Mouse (Mus musculus): ENCODE data around the gene Milr1. TPM values are rescaled to one million over a fixed set of nuclear protein-coding genes. Genes with fewer than 3 reads are reported as not detected.

The Milr1 gene
- 0.54 and 1.0 TPM in 2 replicates for polyA plus RNA-seq (2015; fragmentation: Nextera tagmentation; extraction: Ambion mirVana)

GRCm38 (mm10) chr11:106751039-106752018 is at the start of gene Milr1:
Gene Milr1, plus strand, starts transcription at chr11:106751226.
- no peak within 1 kb of the TSS for H3K9ac ChIP-seq
- no peak within 1 kb of the TSS for H3K4me3 ChIP-seq
- no peak within 1 kb of the TSS for H3K27ac ChIP-seq
- no peaks in the 10 kb centered on the region for H3K4me1 ChIP-seq
- WGBS = 92% methylated on average over 17 of the region's 17 CpGs
- ATAC-seq = no peak
- H3K36me3 ChIP-seq (ENCODE audit: poor library complexity, severe bottlenecking) = no peaks in the 10 kb centered on the region
- no peaks in the 10 kb centered on the region for H3K9me3 ChIP-seq (replicated peaks)
- H3K4me2 ChIP-seq = no peak within 1 kb of the TSS
- H3K27me3 ChIP-seq = no peaks in the 10 kb centered on the region

GRCm38 (mm10) chr11:106701589-106701988 is 49.4 kb upstream of the Milr1 start:
- no peak for ATAC-seq
- no peak overlapping the region for H3K4me2 ChIP-seq
- no peaks in the 10 kb centered on the region for H3K36me3 ChIP-seq (ENCODE audit: poor library complexity, severe bottlenecking)
- no peak overlapping the region for H3K9ac ChIP-seq
- 76% methylated on average over 9 of the region's 9 CpGs for WGBS
- H3K9me3 ChIP-seq (replicated peaks) = no peaks in the 10 kb centered on the region
- no peaks in the 10 kb centered on the region for H3K4me1 ChIP-seq
- H3K27ac ChIP-seq = no peak overlapping the region
- no peak overlapping the region for H3K4me3 ChIP-seq
- H3K27me3 ChIP-seq = no peaks in the 10 kb centered on the region

GRCm38 (mm10) chr11:106702584-106702983 is 48.4 kb upstream of the Milr1 start:
- Histone ChIP-seq H3K9me3 (replicated peaks) (no peaks in the 10 kb centered on the region), H3K4me3 (no peak overlapping the region), H3K27me3 (no peaks in the 10 kb centered on the region), H3K4me1 (no peaks in the 10 kb centered on the region), H3K27ac (no peak overlapping the region), H3K36me3 (ENCODE audit: poor library complexity, severe bottlenecking) (no peaks in the 10 kb centered on the region), H3K9ac (no peak overlapping the region), H3K4me2 (no peak overlapping the region)
- no peak for ATAC-seq
- WGBS = 87% methylated on average over 3 of the region's 3 CpGs

- Histone ChIP-seq H3K27ac (no peak overlapping the region), H3K4me3 (no peak overlapping the region), H3K4me2 (no peak overlapping the region), H3K27me3 (no peaks in the 10 kb centered on the region), H3K36me3 (ENCODE audit: poor library complexity, severe bottlenecking) (no peaks in the 10 kb centered on the region), H3K4me1 (no peaks in the 10 kb centered on the region), H3K9me3 (replicated peaks) (no peaks in the 10 kb centered on the region), H3K9ac (no peak overlapping the region)
- 93% methylated on average over 7 of the region's 7 CpGs for WGBS
- ATAC-seq = no peak
Measured at GRCm38 (mm10) chr11:106703931-106704330, 47.1 kb upstream of the Milr1 start.

- 0 out of 2 replicates have a peak, but pooled peaks cover 3% of the 10 kb centered on the region for H3K4me1 ChIP-seq
- ATAC-seq = no peak
- H3K27ac ChIP-seq = no peak overlapping the region
Measured at GRCm38 (mm10) chr11:106704399-106705111, 46.5 kb upstream of the Milr1 start.

GRCm38 (mm10) chr11:106706212-106706611 is 44.8 kb upstream of the Milr1 start:
- no peak overlapping the region for H3K4me2 ChIP-seq
- WGBS = 67% methylated on average over 4 of the region's 4 CpGs
- H3K9me3 ChIP-seq (replicated peaks) = no peaks in the 10 kb centered on the region
- H3K9ac ChIP-seq = no peak overlapping the region
- H3K4me3 ChIP-seq = no peak overlapping the region
- H3K27ac ChIP-seq = no peak overlapping the region
- no peaks in the 10 kb centered on the region for H3K36me3 ChIP-seq (ENCODE audit: poor library complexity, severe bottlenecking)
- ATAC-seq = no peak
- 0 out of 2 replicates have a peak, but pooled peaks cover 7% of the 10 kb centered on the region for H3K4me1 ChIP-seq
- no peaks in the 10 kb centered on the region for H3K27me3 ChIP-seq

More at GRCm38 (mm10) chr11:106704399-106705111, 46.5 kb upstream of the Milr1 start:
- no peak overlapping the region for H3K4me3 ChIP-seq
- no peaks in the 10 kb centered on the region for H3K9me3 ChIP-seq (replicated peaks)
- no peak overlapping the region for H3K4me2 ChIP-seq
- no peak overlapping the region for H3K9ac ChIP-seq
- 79% methylated on average over 9 of the region's 9 CpGs for WGBS
- no peaks in the 10 kb centered on the region for H3K36me3 ChIP-seq (ENCODE audit: poor library complexity, severe bottlenecking)
- no peaks in the 10 kb centered on the region for H3K27me3 ChIP-seq

- WGBS = 80% methylated on average over 8 of the region's 8 CpGs
- Histone ChIP-seq H3K9me3 (replicated peaks) (no peaks in the 10 kb centered on the region), H3K36me3 (ENCODE audit: poor library complexity, severe bottlenecking) (no peaks in the 10 kb centered on the region), H3K4me1 (0 out of 2 replicates have a peak, but pooled peaks cover 7% of the 10 kb centered on the region), H3K27ac (no peak overlapping the region), H3K27me3 (no peaks in the 10 kb centered on the region), H3K4me2 (no peak overlapping the region), H3K9ac (no peak overlapping the region), H3K4me3 (no peak overlapping the region)
- ATAC-seq = no peak
Measured at GRCm38 (mm10) chr11:106707085-106707484, 43.9 kb upstream of the Milr1 start.

GRCm38 (mm10) chr11:106707866-106708265 is 43.2 kb upstream of the Milr1 start:
- Histone ChIP-seq H3K4me1 (0 out of 2 replicates have a peak, but pooled peaks cover 7% of the 10 kb centered on the region), H3K9me3 (replicated peaks) (no peaks in the 10 kb centered on the region), H3K4me3 (no peak overlapping the region), H3K4me2 (no peak overlapping the region), H3K36me3 (ENCODE audit: poor library complexity, severe bottlenecking) (no peaks in the 10 kb centered on the region), H3K27ac (no peak overlapping the region), H3K9ac (no peak overlapping the region), H3K27me3 (no peaks in the 10 kb centered on the region)
- ATAC-seq = no peak
- WGBS = 85% methylated on average over 3 of the region's 3 CpGs

- Histone ChIP-seq H3K36me3 (ENCODE audit: poor library complexity, severe bottlenecking) (no peaks in the 10 kb centered on the region), H3K27me3 (no peaks in the 10 kb centered on the region), H3K4me1 (0 out of 2 replicates have a peak, but pooled peaks cover 7% of the 10 kb centered on the region), H3K4me2 (no peak overlapping the region), H3K9me3 (replicated peaks) (no peaks in the 10 kb centered on the region), H3K27ac (no peak overlapping the region), H3K4me3 (no peak overlapping the region), H3K9ac (no peak overlapping the region)
- no peak for ATAC-seq
- 33% methylated on average over 15 of the region's 15 CpGs for WGBS
Measured at GRCm38 (mm10) chr11:106709227-106709985, 41.6 kb upstream of the Milr1 start.

GRCm38 (mm10) chr11:106710789-106711188 is 40.2 kb upstream of the Milr1 start:
- 79% methylated on average over 5 of the region's 5 CpGs for WGBS
- no peak overlapping the region for H3K4me3 ChIP-seq
- no peak overlapping the region for H3K9ac ChIP-seq
- H3K27me3 ChIP-seq = no peaks in the 10 kb centered on the region
- H3K4me1 ChIP-seq = 0 out of 2 replicates have a peak, but pooled peaks cover 7% of the 10 kb centered on the region
- no peaks in the 10 kb centered on the region for H3K9me3 ChIP-seq (replicated peaks)
- ATAC-seq = no peak
- no peaks in the 10 kb centered on the region for H3K36me3 ChIP-seq (ENCODE audit: poor library complexity, severe bottlenecking)
- H3K4me2 ChIP-seq = no peak overlapping the region
- no peak overlapping the region for H3K27ac ChIP-seq

GRCm38 (mm10) chr11:106715066-106715465 is 36.0 kb upstream of the Milr1 start:
- H3K9me3 ChIP-seq (replicated peaks) = no peaks in the 10 kb centered on the region
- H3K9ac ChIP-seq = no peak overlapping the region
- no peak overlapping the region for H3K4me2 ChIP-seq
- H3K4me1 ChIP-seq = no peaks in the 10 kb centered on the region
- ATAC-seq = no peak
- H3K36me3 ChIP-seq (ENCODE audit: poor library complexity, severe bottlenecking) = no peaks in the 10 kb centered on the region
- WGBS = 86% methylated on average over 6 of the region's 6 CpGs
- no peak overlapping the region for H3K27ac ChIP-seq
- H3K27me3 ChIP-seq = no peaks in the 10 kb centered on the region
- no peak overlapping the region for H3K4me3 ChIP-seq
